Mouse (Mus musculus) cortical plate, adult 2 months (tissue): ENCODE measurements around the gene D230025D16Rik.
"Not testable (repeated sequence)": the region's sequence is repeated elsewhere in the genome, so short reads cannot be mapped to it uniquely, and the experiment has no call there.

Experiments used
- CTCF ChIP-seq: fragments of 200-500 bp; IDR thresholded peaks from 2 replicates; pipeline ENCODE4 v1.5.1; 2011; ENCODE audit warnings: mild to moderate bottlenecking, control low read depth, low read length; ENCODE audit not compliant: insufficient read depth; ENCODE audit errors: extremely low read depth
- POLR2A ChIP-seq: fragments of 200-500 bp; IDR thresholded peaks from 2 replicates; pipeline ENCODE4 v1.6.1; 2011; ENCODE audit warnings: mild to moderate bottlenecking, low read length, control low read depth; ENCODE audit not compliant: insufficient read depth; ENCODE audit errors: extremely low read depth

DNA sequence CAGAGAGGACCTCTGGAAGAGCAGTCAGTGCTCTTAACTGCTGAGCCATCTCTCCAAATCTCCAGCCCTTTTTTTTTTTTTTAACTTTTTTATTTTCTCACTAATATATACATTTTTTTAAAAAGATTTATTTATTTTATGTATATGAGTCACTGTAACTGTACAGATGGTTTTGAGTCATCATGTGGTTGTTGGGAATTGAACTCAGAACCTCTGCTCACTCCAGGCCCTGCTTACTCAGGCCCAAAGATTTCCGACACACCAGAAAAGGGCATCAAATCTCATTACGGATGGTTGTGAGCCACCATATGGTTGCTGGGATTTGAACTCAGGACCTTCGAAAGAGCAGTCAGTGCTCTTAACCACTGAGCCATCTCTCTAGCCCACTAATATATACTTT, 49.7 kb upstream of the D230025D16Rik start:
- TF ChIP-seq POLR2A, CTCF: not testable (repeated sequence)
